Mouse (Mus musculus): ENCODE measurements around the gene Chl1. TPM values are rescaled to one million over a fixed set of nuclear protein-coding genes. Genes with fewer than 3 reads are reported as not detected.

Gene Chl1
- total and polyA plus RNA-seq, 3 experiments, result 0.11 TPM; not detected in 2

DNA sequence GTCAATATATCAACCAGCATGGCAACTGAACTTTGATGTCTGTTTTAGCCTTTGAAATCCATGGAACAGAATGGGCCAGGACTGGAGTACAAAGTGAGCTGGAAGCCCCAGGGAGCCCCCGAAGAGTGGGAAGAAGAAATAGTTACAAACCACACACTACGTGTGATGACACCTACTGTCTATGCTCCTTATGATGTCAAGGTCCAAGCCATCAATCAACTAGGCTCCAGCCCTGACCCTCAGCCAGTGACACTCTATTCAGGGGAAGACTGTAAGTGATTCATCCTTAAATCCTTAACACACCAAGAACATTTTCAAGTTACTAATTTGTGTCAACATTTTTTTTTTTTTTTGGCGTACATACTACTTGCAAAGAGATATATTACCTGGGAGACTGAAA lies 196.0 kb downstream of the Chl1 start:
- H3K36me3 ChIP-seq (replicated peaks), result no peaks in the 10 kb centered on the region
- H3K9me3 ChIP-seq (replicated peaks), result no peaks in the 10 kb centered on the region
- ATAC-seq (ENCODE audit: extremely low read depth, insufficient number of reproducible peaks, low FRiP score, poor library complexity, severe bottlenecking) (no peak), DNase-seq (ENCODE audit: low spot score) (no peak)
- TF ChIP-seq CTCF (IDR thresholded peaks at IDR 0.05; ENCODE audit: low read depth, low read length), result no peak
- TF ChIP-seq GATA2 (IDR thresholded peaks at IDR 0.05; ENCODE audit: borderline replicate concordance, low read depth, low read length), result no peak
- TF ChIP-seq GATA1 (IDR thresholded peaks at IDR 0.05; ENCODE audit: borderline replicate concordance, low read length), result no peak
- TF ChIP-seq POLR2AphosphoS5 (IDR thresholded peaks at IDR 0.05; ENCODE audit: insufficient replicate concordance, low read depth, low read length), result no peak
- TF ChIP-seq TAL1 (conservative IDR thresholded peaks at IDR 0.05; ENCODE audit: low read depth, low read length), result no peak
- H3K4me1 ChIP-seq (ENCODE audit: insufficient read depth, low read depth, low read length), result no peaks in the 10 kb centered on the region
- H3K27me3 ChIP-seq (ENCODE audit: insufficient read depth, low read length), result no peaks in the 10 kb centered on the region
- no peak overlapping the region for H3K4me3 ChIP-seq (ENCODE audit: low read depth, low read length)

DNA sequence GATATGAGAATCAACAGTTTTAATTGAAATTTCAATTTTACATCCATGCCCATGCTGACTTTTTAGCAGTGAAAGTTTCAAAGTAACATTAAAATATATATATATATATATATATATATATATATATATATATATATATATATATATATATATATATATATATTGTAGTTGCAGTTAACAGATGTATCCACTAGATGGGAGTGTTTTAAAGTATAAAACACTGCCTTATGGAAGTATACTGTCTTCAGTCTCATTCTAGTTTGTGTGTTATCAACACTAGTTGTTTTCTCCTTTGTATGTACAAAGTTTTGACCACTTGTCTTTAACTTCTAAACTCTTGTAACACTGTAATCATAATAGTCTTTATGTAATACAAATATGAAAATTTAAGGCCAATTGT lies 228.9 kb downstream of the Chl1 start:
- DNase-seq (ENCODE audit: low spot score), result no peak
- H3K4me1 ChIP-seq (ENCODE audit: insufficient read depth, low read depth, low read length), result no peaks in the 10 kb centered on the region
- TF ChIP-seq GATA2 (IDR thresholded peaks at IDR 0.05; ENCODE audit: borderline replicate concordance, low read depth, low read length), result no peak
- no peak for TF ChIP-seq CTCF (IDR thresholded peaks at IDR 0.05; ENCODE audit: low read depth, low read length)
- TF ChIP-seq TAL1 (conservative IDR thresholded peaks at IDR 0.05; ENCODE audit: low read depth, low read length), result no peak
- TF ChIP-seq GATA1 (IDR thresholded peaks at IDR 0.05; ENCODE audit: borderline replicate concordance, low read length), result no peak
- TF ChIP-seq POLR2AphosphoS5 (IDR thresholded peaks at IDR 0.05; ENCODE audit: insufficient replicate concordance, low read depth, low read length), result no peak
- no peaks in the 10 kb centered on the region for H3K36me3 ChIP-seq (replicated peaks)
- no peak overlapping the region for H3K4me3 ChIP-seq (ENCODE audit: low read depth, low read length)
- no peak for ATAC-seq (ENCODE audit: extremely low read depth, insufficient number of reproducible peaks, low FRiP score, poor library complexity, severe bottlenecking)
- H3K9me3 ChIP-seq (replicated peaks), result no peaks in the 10 kb centered on the region
- no peaks in the 10 kb centered on the region for H3K27me3 ChIP-seq (ENCODE audit: insufficient read depth, low read length)

DNA sequence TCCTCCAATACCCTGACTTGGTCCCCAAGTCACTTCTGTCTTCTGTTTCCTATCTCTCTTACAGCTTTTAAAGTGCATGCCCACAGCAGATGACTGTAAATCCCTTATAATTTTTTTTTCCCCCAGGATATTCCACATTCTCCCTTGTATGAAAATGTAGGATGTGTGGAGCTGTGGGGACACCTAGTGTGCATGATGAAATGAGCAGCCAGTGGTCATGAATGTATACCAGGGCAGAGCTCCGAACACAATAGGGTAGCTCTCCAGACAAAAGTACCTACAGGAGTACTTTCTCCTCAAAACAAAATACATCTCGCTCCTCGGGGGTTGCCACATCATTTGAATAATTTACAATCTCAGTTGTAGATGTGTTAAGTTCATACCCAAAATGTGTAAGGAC lies 232.4 kb downstream of the Chl1 start:
- ATAC-seq (ENCODE audit: extremely low read depth, insufficient number of reproducible peaks, low FRiP score, poor library complexity, severe bottlenecking) (no peak), DNase-seq (ENCODE audit: low spot score) (no peak)
- H3K9me3 ChIP-seq (replicated peaks), result 0 out of 2 replicates have a peak, but pooled peaks cover 3% of the 10 kb centered on the region
- no peaks in the 10 kb centered on the region for H3K4me1 ChIP-seq (ENCODE audit: insufficient read depth, low read depth, low read length)
- TF ChIP-seq CTCF (IDR thresholded peaks at IDR 0.05; ENCODE audit: low read depth, low read length) (no peak), GATA2 (IDR thresholded peaks at IDR 0.05; ENCODE audit: borderline replicate concordance, low read depth, low read length) (no peak), TAL1 (conservative IDR thresholded peaks at IDR 0.05; ENCODE audit: low read depth, low read length) (no peak), GATA1 (IDR thresholded peaks at IDR 0.05; ENCODE audit: borderline replicate concordance, low read length) (no peak), POLR2AphosphoS5 (IDR thresholded peaks at IDR 0.05; ENCODE audit: insufficient replicate concordance, low read depth, low read length) (no peak)
- H3K4me3 ChIP-seq (ENCODE audit: low read depth, low read length), result no peak overlapping the region
- no peaks in the 10 kb centered on the region for H3K27me3 ChIP-seq (ENCODE audit: insufficient read depth, low read length)
- H3K36me3 ChIP-seq (replicated peaks), result no peaks in the 10 kb centered on the region

DNA sequence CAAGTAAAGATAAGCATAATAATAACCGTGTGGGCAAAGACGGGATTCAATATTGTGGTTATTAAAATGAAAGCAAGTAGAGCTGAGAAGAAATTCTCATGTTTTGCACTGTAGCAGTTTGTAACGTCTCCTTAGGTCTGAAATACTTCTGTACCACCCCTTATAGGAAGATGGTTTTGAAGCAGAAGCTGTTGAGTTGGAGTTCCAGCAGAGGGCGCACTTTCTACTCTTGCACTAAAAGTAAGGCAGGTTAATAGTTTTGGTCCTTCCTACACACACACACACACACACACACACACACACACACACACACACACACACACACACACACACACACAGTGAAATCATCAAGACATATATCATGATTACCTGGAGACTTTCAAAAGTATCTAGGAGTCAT lies 235.7 kb downstream of the Chl1 start:
- TF ChIP-seq TAL1 (conservative IDR thresholded peaks at IDR 0.05; ENCODE audit: low read depth, low read length) (no peak), CTCF (IDR thresholded peaks at IDR 0.05; ENCODE audit: low read depth, low read length) (no peak), GATA2 (IDR thresholded peaks at IDR 0.05; ENCODE audit: borderline replicate concordance, low read depth, low read length) (no peak), POLR2AphosphoS5 (IDR thresholded peaks at IDR 0.05; ENCODE audit: insufficient replicate concordance, low read depth, low read length) (no peak), GATA1 (IDR thresholded peaks at IDR 0.05; ENCODE audit: borderline replicate concordance, low read length) (no peak)
- ATAC-seq (ENCODE audit: extremely low read depth, insufficient number of reproducible peaks, low FRiP score, poor library complexity, severe bottlenecking), result no peak
- Histone ChIP-seq H3K9me3 (replicated peaks) (0 out of 2 replicates have a peak, but pooled peaks cover 3% of the 10 kb centered on the region), H3K4me1 (ENCODE audit: insufficient read depth, low read depth, low read length) (no peaks in the 10 kb centered on the region), H3K27me3 (ENCODE audit: insufficient read depth, low read length) (no peaks in the 10 kb centered on the region), H3K4me3 (ENCODE audit: low read depth, low read length) (no peak overlapping the region), H3K36me3 (replicated peaks) (no peaks in the 10 kb centered on the region)
- DNase-seq (ENCODE audit: low spot score), result no peak

DNA sequence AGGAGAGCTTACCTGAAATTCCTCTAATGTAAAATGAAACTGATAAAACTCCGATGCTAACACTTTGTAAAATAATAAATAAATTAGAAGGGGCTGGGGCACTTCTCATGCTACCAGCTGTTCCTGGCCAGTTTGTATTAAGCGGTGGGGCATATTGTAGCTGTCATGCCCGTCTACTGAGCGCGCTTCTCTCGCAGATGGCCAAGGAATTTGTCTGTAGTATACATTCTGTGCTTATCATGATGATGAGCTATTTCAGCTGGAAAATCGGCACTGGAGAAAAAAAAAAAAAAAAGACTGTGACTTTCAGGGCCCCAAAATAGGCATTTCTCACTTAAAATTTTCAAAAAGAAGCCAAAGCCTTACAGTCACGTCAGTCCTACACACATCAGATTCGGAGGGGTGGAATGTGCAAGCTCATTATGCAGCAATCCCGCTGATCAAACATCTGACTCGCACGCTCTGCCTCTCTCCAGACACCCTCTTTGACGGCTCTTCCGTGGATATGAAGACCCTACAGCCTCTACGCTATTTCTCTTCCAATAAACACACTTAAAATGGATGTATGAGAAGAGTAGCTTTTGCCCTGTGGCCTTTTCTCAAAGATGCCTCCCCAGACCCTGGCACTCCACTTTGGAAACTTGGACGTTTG lies 238.9 kb downstream of the Chl1 start:
- no peak for ATAC-seq (ENCODE audit: extremely low read depth, insufficient number of reproducible peaks, low FRiP score, poor library complexity, severe bottlenecking)

DNA sequence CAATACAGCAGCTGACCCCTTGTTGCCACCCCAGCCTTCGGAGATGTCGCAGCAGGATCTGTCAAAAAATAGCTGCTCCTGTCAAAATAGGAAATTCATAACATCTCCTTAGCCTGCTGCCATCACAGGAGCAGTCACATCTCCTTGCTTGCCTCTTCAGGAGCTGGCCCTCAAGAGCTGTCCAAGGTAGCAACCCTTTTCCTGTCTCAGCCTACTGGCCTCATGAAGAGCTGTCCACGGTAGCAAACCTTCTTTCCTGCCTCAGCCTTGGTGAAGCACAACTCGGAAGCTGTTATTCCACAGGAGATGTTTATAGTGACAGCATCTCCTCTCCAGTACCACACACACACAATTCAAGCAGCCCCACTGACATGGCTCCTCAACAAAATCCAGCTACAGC lies 243.5 kb downstream of the Chl1 start:
- no peak for DNase-seq (ENCODE audit: low spot score)
- Histone ChIP-seq H3K4me1 (ENCODE audit: insufficient read depth, low read depth, low read length) (no peaks in the 10 kb centered on the region), H3K4me3 (ENCODE audit: low read depth, low read length) (no peak overlapping the region), H3K36me3 (replicated peaks) (no peaks in the 10 kb centered on the region), H3K27me3 (ENCODE audit: insufficient read depth, low read length) (no peaks in the 10 kb centered on the region), H3K9me3 (replicated peaks) (peaks cover 7% of the 10 kb centered on the region)
- no peak for ATAC-seq (ENCODE audit: extremely low read depth, insufficient number of reproducible peaks, low FRiP score, poor library complexity, severe bottlenecking)
- no peak for TF ChIP-seq CTCF (IDR thresholded peaks at IDR 0.05; ENCODE audit: low read depth, low read length)
- TF ChIP-seq POLR2AphosphoS5 (IDR thresholded peaks at IDR 0.05; ENCODE audit: insufficient replicate concordance, low read depth, low read length), result no peak
- TF ChIP-seq TAL1 (conservative IDR thresholded peaks at IDR 0.05; ENCODE audit: low read depth, low read length), result no peak
- TF ChIP-seq GATA1 (IDR thresholded peaks at IDR 0.05; ENCODE audit: borderline replicate concordance, low read length), result no peak
- no peak for TF ChIP-seq GATA2 (IDR thresholded peaks at IDR 0.05; ENCODE audit: borderline replicate concordance, low read depth, low read length)

More for the DNA sequence above, 238.9 kb downstream of the Chl1 start:
- H3K9me3 ChIP-seq (replicated peaks), result peaks cover 8% of the 10 kb centered on the region
- no peak for DNase-seq (ENCODE audit: low spot score)
- no peak for TF ChIP-seq TAL1 (conservative IDR thresholded peaks at IDR 0.05; ENCODE audit: low read depth, low read length)
- TF ChIP-seq CTCF (IDR thresholded peaks at IDR 0.05; ENCODE audit: low read depth, low read length), result no peak
- no peak for TF ChIP-seq GATA1 (IDR thresholded peaks at IDR 0.05; ENCODE audit: borderline replicate concordance, low read length)
- TF ChIP-seq GATA2 (IDR thresholded peaks at IDR 0.05; ENCODE audit: borderline replicate concordance, low read depth, low read length), result no peak
- TF ChIP-seq POLR2AphosphoS5 (IDR thresholded peaks at IDR 0.05; ENCODE audit: insufficient replicate concordance, low read depth, low read length), result no peak
- H3K4me1 ChIP-seq (ENCODE audit: insufficient read depth, low read depth, low read length), result no peaks in the 10 kb centered on the region
- H3K4me3 ChIP-seq (ENCODE audit: low read depth, low read length), result no peak overlapping the region
- H3K36me3 ChIP-seq (replicated peaks), result no peaks in the 10 kb centered on the region
- H3K27me3 ChIP-seq (ENCODE audit: insufficient read depth, low read length), result no peaks in the 10 kb centered on the region

Data from G1E (cell line).